Mouse (Mus musculus): ENCODE results near the gene Muc13.

GRCm38 (mm10) chr16:33795106-33795505, 1.3 kb downstream of the Muc13 start:
- TF ChIP-seq CTCF (IDR thresholded peaks at IDR 0.05; ENCODE audit: borderline replicate concordance, extremely low read depth, insufficient read depth, insufficient read length) (no peak), POLR2A (IDR thresholded peaks at IDR 0.05; ENCODE audit: borderline replicate concordance, extremely low read depth, insufficient read depth, insufficient read length, poor library complexity, severe bottlenecking) (no peak)
